ENCODE assay signal across 26 mouse cellular contexts in the genomic region with DNA sequence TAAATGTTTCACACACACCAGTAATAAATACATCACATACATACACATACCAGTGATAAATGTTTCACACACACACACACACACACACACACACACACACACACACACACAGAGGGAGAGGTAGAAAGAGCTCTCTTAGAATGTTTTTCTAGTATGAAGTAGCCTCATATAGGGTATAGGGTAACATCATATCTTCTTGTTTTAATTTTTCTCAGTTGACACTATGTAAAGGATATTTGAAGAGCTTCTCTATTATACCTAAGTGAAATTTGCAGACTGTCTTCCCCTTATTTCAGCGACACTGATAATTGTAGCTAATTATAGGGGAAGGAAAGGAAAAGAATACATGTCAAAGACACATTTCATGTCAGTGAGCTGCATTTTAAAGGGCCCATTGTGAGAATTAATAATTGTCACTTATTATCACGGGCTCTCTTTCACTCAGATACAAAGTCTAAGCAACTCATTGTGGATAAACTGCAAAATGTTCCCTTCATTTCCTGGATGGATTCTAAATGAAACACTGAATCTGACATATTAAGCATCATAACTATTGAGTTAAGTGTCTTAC.
A peak's percentile ranks its signal among the peaks of the same experiment; 100 is the strongest.
DNase-seq lines count a peak whose midpoint lies in the region; ATAC-seq lines count a peak whose summit lies in the region.
"Had no signal": no experiment of that assay in that cellular context is flagged by ENCODE, and none has a peak within 500 bp of the region (broad histone marks: within the 10 kb centered on the region; RNA-seq: fewer than 3 reads in every experiment).

No protein-coding gene starts in this region.

- H3K4me3 ChIP-seq in forebrain, embryonic 14.5 days (ENCODE audit: low read depth, low read length) = no peak overlapping the region
- H3K4me3 ChIP-seq in forebrain, embryonic 10.5 days = no peak overlapping the region
- H3K4me3 ChIP-seq: heart, embryonic 12.5 days; heart, embryonic 15.5 days; hindbrain, embryonic 10.5 days; hindbrain, embryonic 13.5 days; intestine, embryonic 15.5 days had no signal

- H3K27ac ChIP-seq in forebrain, embryonic 14.5 days (ENCODE audit: low read depth, low read length) = no peak overlapping the region
- H3K27ac ChIP-seq in forebrain, embryonic 10.5 days = no peak overlapping the region
- H3K27ac ChIP-seq: heart, embryonic 15.5 days; hindbrain, embryonic 10.5 days; hindbrain, embryonic 13.5 days; intestine, embryonic 15.5 days had no signal

- H3K9me3 ChIP-seq in forebrain, embryonic 14.5 days (replicated peaks; ENCODE audit: control insufficient read depth, low read length) = no peaks in the 10 kb centered on the region
- no peaks in the 10 kb centered on the region for H3K9me3 ChIP-seq in forebrain, embryonic 10.5 days
- H3K9me3 ChIP-seq: G1E; heart, embryonic 12.5 days; heart, embryonic 15.5 days; hindbrain, embryonic 10.5 days; hindbrain, embryonic 13.5 days; intestine, embryonic 15.5 days had no signal

- ATAC-seq in forebrain, embryonic 14.5 days = no peak
- ATAC-seq: hindbrain, embryonic 16.5 days; intestine, embryonic 15.5 days; Patski had no signal

- no peak overlapping the region for H3K4me2 ChIP-seq in forebrain, embryonic 14.5 days (ENCODE audit: low read length)
- H3K4me2 ChIP-seq: heart, embryonic 12.5 days; heart, embryonic 15.5 days; hindbrain, embryonic 13.5 days; intestine, embryonic 15.5 days had no signal

- DNase-seq in forebrain, embryonic 14.5 days (ENCODE audit: low spot score) = peak; percentile 42
- DNase-seq in forebrain, embryonic 10.5 days (ENCODE audit: extremely low spot score, low spot score) = no peak
- DNase-seq in brain, adult 2 months (ENCODE audit: low read depth, low spot score) = peak; percentile 5
- DNase-seq in brain, embryonic 18.5 days (ENCODE audit: low read depth, low spot score) = peak; percentile 18
- DNase-seq in telencephalon, adult 2 months (ENCODE audit: low read depth, low spot score) = peak; percentile 2
- DNase-seq in kidney, postnatal 4 days = no peak
- no peak for DNase-seq in urinary bladder, postnatal 10 days (ENCODE audit: low spot score)
- DNase-seq: adrenal gland, postnatal 10 days; adrenal gland, postnatal 36 days; B cell, adult 2 months; cerebellum, adult 18-20 months; cerebellum, adult 9-10 months; cerebellum, postnatal 14 days; gastrocnemius, postnatal 25 days; heart, adult 18-20 months; heart, postnatal 10 days; heart, postnatal 36 days had no signal

- H3K36me3 ChIP-seq in forebrain, embryonic 14.5 days (ENCODE audit: control insufficient read depth, insufficient read depth, low read length) = no peaks in the 10 kb centered on the region
- no peaks in the 10 kb centered on the region for H3K36me3 ChIP-seq in forebrain, embryonic 10.5 days (replicated peaks)
- H3K36me3 ChIP-seq: G1E; heart, embryonic 12.5 days; heart, embryonic 15.5 days; hindbrain, embryonic 10.5 days; hindbrain, embryonic 13.5 days; intestine, embryonic 15.5 days had no signal

- 66% methylated on average over 2 of the region's 2 CpGs for WGBS in forebrain, embryonic 14.5 days
- WGBS in forebrain, embryonic 10.5 days = 87% methylated on average over 2 of the region's 2 CpGs

- no peaks in the 10 kb centered on the region for H3K4me1 ChIP-seq in forebrain, embryonic 14.5 days (ENCODE audit: control insufficient read depth, insufficient read depth, low read length)
- no peaks in the 10 kb centered on the region for H3K4me1 ChIP-seq in forebrain, embryonic 10.5 days
- H3K4me1 ChIP-seq: heart, embryonic 12.5 days; heart, embryonic 15.5 days; hindbrain, embryonic 10.5 days; hindbrain, embryonic 13.5 days; intestine, embryonic 15.5 days had no signal

- no peaks in the 10 kb centered on the region for H3K27me3 ChIP-seq in forebrain, embryonic 14.5 days (replicated peaks; ENCODE audit: control insufficient read depth, insufficient read depth, low read length)
- H3K27me3 ChIP-seq in forebrain, embryonic 10.5 days (ENCODE audit: poor library complexity, severe bottlenecking) = no peaks in the 10 kb centered on the region
- H3K27me3 ChIP-seq: CH12.LX; heart, embryonic 12.5 days; heart, embryonic 15.5 days; hindbrain, embryonic 13.5 days; intestine, embryonic 15.5 days; Patski had no signal

- H3K9ac ChIP-seq in forebrain, embryonic 14.5 days (ENCODE audit: low read length) = no peak overlapping the region
- H3K9ac ChIP-seq: heart, embryonic 12.5 days; heart, embryonic 15.5 days; hindbrain, embryonic 13.5 days; intestine, embryonic 15.5 days had no signal

Comparison
In these comparisons a context has a peak if more than half of its experiments do, and no peak if none do; other contexts are left out.
1. DNase-seq: peak in forebrain, embryonic 14.5 days (single experiment), brain, adult 2 months (single experiment), brain, embryonic 18.5 days (single experiment) and telencephalon, adult 2 months (single experiment); none in forebrain, embryonic 10.5 days (single experiment), kidney, postnatal 4 days (0 of 2) and urinary bladder, postnatal 10 days (single experiment).